8 mouse cellular contexts compared by ENCODE assay signal in the genomic region with DNA sequence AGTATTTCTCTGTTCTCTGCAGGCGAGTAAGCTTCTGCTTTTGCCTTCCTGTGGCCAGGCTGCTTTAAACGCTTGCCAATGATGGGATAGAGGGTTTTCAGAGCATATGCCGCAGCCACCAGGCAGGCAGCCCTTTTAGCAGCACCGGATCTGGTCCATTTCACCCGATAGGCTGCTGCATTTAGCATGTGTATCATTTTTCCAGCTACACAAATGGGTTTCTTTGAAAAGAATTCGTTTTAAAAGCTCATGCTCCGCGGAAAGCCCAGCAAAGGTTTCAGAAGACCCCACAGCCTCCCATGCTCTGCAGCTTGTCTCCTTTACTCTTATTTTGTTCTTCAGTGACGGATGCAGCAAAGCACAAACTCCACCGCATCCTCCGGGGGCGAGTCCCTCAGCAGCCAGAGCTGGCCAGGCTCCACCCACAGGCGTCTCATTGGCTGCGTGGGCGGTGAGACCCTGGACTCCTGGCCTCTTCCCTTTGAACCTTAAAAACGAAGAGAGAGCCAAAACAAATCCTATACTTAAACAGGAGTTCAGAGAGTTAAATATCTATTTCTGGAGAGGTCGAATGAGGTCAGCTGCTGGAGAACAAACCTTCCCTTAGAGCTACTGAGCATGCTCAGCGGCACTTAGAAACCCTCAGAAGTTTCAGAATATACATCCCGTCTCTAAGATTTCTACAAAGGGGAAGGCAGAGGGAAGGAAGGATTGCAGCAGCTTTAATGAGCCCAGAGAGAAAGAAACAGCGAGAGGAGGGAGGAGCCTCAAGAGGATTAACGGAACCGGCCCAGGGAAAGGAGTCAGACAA. TPM values are rescaled to one million over a fixed set of nuclear protein-coding genes. Genes with fewer than 3 reads are reported as not detected.
A peak's percentile ranks its signal among the peaks of the same experiment; 100 is the strongest.
DNase-seq lines count a peak whose midpoint lies in the region; ATAC-seq and TF ChIP-seq lines count a peak whose summit lies in the region.

A gene (minus strand): TSS at position 388 of the 811 bp plus-strand sequence.

- peak within 1 kb of the TSS; percentile 62 for H3K4me3 ChIP-seq in hindbrain, embryonic 10.5 days
- peak within 1 kb of the TSS; percentile 40 for H3K4me3 ChIP-seq in lung, embryonic 15.5 days
- peak within 1 kb of the TSS; percentile 54 for H3K4me3 ChIP-seq in olfactory bulb, adult 2 months (ENCODE audit: insufficient read depth, low read depth, low read length)

- H3K9me3 ChIP-seq in hindbrain, embryonic 10.5 days = no peaks in the 10 kb centered on the region
- no peaks in the 10 kb centered on the region for H3K9me3 ChIP-seq in lung, embryonic 15.5 days

- H3K36me3 ChIP-seq in hindbrain, embryonic 10.5 days = peaks cover 3% of the 10 kb centered on the region; the same call in 1 of the 2 replicates
- H3K36me3 ChIP-seq in lung, embryonic 15.5 days = no peaks in the 10 kb centered on the region

- peaks cover 37% of the 10 kb centered on the region for H3K4me1 ChIP-seq in hindbrain, embryonic 10.5 days (replicated peaks)
- H3K4me1 ChIP-seq in lung, embryonic 15.5 days = peaks cover 10% of the 10 kb centered on the region
- no peaks in the 10 kb centered on the region for H3K4me1 ChIP-seq in olfactory bulb, adult 2 months (ENCODE audit: control insufficient read depth, insufficient read depth, low read length)

- H3K27ac ChIP-seq in hindbrain, embryonic 10.5 days = peak within 1 kb of the TSS; percentile 90
- H3K27ac ChIP-seq in lung, embryonic 15.5 days = peak within 1 kb of the TSS; percentile 73
- H3K27ac ChIP-seq in olfactory bulb, adult 2 months (ENCODE audit: insufficient read depth, low read depth, low read length) = peak within 1 kb of the TSS; percentile 40

- peak; percentile 68 to 88 for DNase-seq in adrenal gland, adult (ENCODE audit: inconsistent age in 2 of 2, low spot score in 1 of 2)
- DNase-seq in cerebellum, postnatal 14 days = peak; percentile 84 to 87
- DNase-seq in frontal cortex, postnatal 10 days (ENCODE audit: low spot score in 2 of 2) = peak; percentile 72 to 73
- peak; percentile 88 for DNase-seq in hindbrain, embryonic 10.5 days (ENCODE audit: low spot score)
- peak; percentile 84 for DNase-seq in layer of hippocampus, adult 9-11 months
- peak; percentile 43 for DNase-seq in thymus, postnatal 4 days

- TF ChIP-seq CTCF in olfactory bulb, adult 2 months (IDR thresholded peaks at IDR 0.05; ENCODE audit: insufficient read depth, low read depth, low read length) = no peak

- no peaks in the 10 kb centered on the region for H3K27me3 ChIP-seq in hindbrain, embryonic 10.5 days (ENCODE audit: insufficient read depth, poor library complexity, severe bottlenecking)
- H3K27me3 ChIP-seq in lung, embryonic 15.5 days = no peaks in the 10 kb centered on the region

- under 1% methylated on average over 22 of the region's 22 CpGs for WGBS in hindbrain, embryonic 10.5 days
- under 1% methylated on average over 22 of the region's 22 CpGs for WGBS in lung, embryonic 15.5 days
- WGBS in olfactory bulb, adult 2 months = under 1% methylated on average over 22 of the region's 22 CpGs

- ATAC-seq in lung, embryonic 15.5 days (ENCODE audit: borderline replicate concordance, extremely low read depth, low FRiP score, low TSS enrichment) = peak; percentile 96

- H3K9ac ChIP-seq in lung, embryonic 15.5 days = peak within 1 kb of the TSS; percentile 39

- H3K4me2 ChIP-seq in lung, embryonic 15.5 days = peak within 1 kb of the TSS; percentile 79

- TF ChIP-seq POLR2A in olfactory bulb, adult 2 months (IDR thresholded peaks at IDR 0.05; ENCODE audit: insufficient read depth, low read depth, low read length) = no peak

RNA-seq across cellular contexts. Expression of the gene that starts here (rescaled TPM):
- polyA plus RNA-seq in hindbrain, embryonic 10.5 days (2016; fragmentation: Nextera tagmentation; extraction: Ambion mirVana) = 18.3 and 18.6 TPM in 2 replicates
- 2.7 and 4.0 TPM in 2 replicates for polyA plus RNA-seq in lung, embryonic 15.5 days (2015; fragmentation: Nextera tagmentation; extraction: Ambion mirVana)
- not detected in 2 replicates for polyA plus RNA-seq in olfactory bulb, adult 2 months (2012; ENCODE audit: insufficient read depth, insufficient read length, low replicate concordance, missing spikeins)

Comparison
In these comparisons a context has a peak if more than half of its experiments do, and no peak if none do; other contexts are left out.
1. Peak in every context shown above with its lines: DNase-seq, ATAC-seq, H3K4me3 ChIP-seq and H3K27ac ChIP-seq.
2. H3K27ac ChIP-seq: peak in every context shown above with its lines; median percentile 90 in hindbrain, embryonic 10.5 days; 73 in lung, embryonic 15.5 days; 40 in olfactory bulb, adult 2 months.